Mouse (Mus musculus) adrenal gland, postnatal 36 days (tissue): ENCODE results near the gene En2. TPM values are rescaled to one million over a fixed set of nuclear protein-coding genes. Genes with fewer than 3 reads are reported as not detected.

ENCODE experiments used
- total RNA-seq, 2 experiments: library from RNA; stranded (reverse); gene quantifications; 2 replicates each; pipeline ENCODE4 v1.2.3; 2021

The En2 gene
- total RNA-seq, 2 experiments from 2014 or later, result 0.07 to 0.16 TPM

Other genes with a start within 250 kb of the En2 start
- 100 to 1,000 TPM; 141 to 250 TPM for gene Insig1, start 94.3 kb upstream of the En2 start, total RNA-seq
- gene Cnpy1, start 80.1 kb downstream of the En2 start, total RNA-seq, result not detected
- gene Rbm33, start 151.4 kb downstream of the En2 start, total RNA-seq, result 10 to 100 TPM; 44.2 to 52.8 TPM